In genomic region chr4:135507547-135508350, GRCm38 (mm10) we compare ENCODE assay signal across 7 mouse cellular contexts. TPM values are rescaled to one million over a fixed set of nuclear protein-coding genes. Genes with fewer than 3 reads are reported as not detected.
DNase-seq lines count a peak whose midpoint lies in the region; ATAC-seq and TF ChIP-seq lines count a peak whose summit lies in the region.

No protein-coding gene starts in this region.

- H3K36me3 ChIP-seq in ES-Bruce4 (ENCODE audit: control insufficient read depth, insufficient read depth, low read length, poor library complexity, severe bottlenecking): no peaks in the 10 kb centered on the region
- H3K36me3 ChIP-seq in forebrain, embryonic 11.5 days (ENCODE audit: control insufficient read depth, insufficient read depth, low read length): no peaks in the 10 kb centered on the region
- no peaks in the 10 kb centered on the region for H3K36me3 ChIP-seq in hindbrain, embryonic 16.5 days (ENCODE audit: control insufficient read depth, insufficient read depth, low read length)
- no peaks in the 10 kb centered on the region for H3K36me3 ChIP-seq in limb, embryonic 11.5 days (ENCODE audit: control insufficient read depth, insufficient read depth, low read length)
- no peaks in the 10 kb centered on the region for H3K36me3 ChIP-seq in midbrain, embryonic 12.5 days
- no peaks in the 10 kb centered on the region for H3K36me3 ChIP-seq in stomach, embryonic 14.5 days (ENCODE audit: control insufficient read depth, insufficient read depth, low read length)

- H3K4me1 ChIP-seq in ES-Bruce4 (ENCODE audit: control insufficient read depth, insufficient read depth, low read length): peaks cover 7% of the 10 kb centered on the region
- peaks cover 4% of the 10 kb centered on the region; the same call in 1 of the 2 replicates for H3K4me1 ChIP-seq in forebrain, embryonic 11.5 days (replicated peaks; ENCODE audit: control insufficient read depth, insufficient read depth, low read length)
- H3K4me1 ChIP-seq in hindbrain, embryonic 16.5 days (ENCODE audit: control insufficient read depth, insufficient read depth, low read depth, low read length): no peaks in the 10 kb centered on the region; the same call in 1 of the 2 replicates
- H3K4me1 ChIP-seq in limb, embryonic 11.5 days (ENCODE audit: control insufficient read depth, insufficient read depth, low read length): no peaks in the 10 kb centered on the region
- peaks cover 11% of the 10 kb centered on the region; the same call in 1 of the 2 replicates for H3K4me1 ChIP-seq in midbrain, embryonic 12.5 days
- H3K4me1 ChIP-seq in stomach, embryonic 14.5 days (ENCODE audit: control insufficient read depth, insufficient read depth, low read length): peaks cover 9% of the 10 kb centered on the region; the same call in 1 of the 2 replicates

- no peaks in the 10 kb centered on the region for H3K27me3 ChIP-seq in ES-Bruce4 (ENCODE audit: control insufficient read depth, insufficient read depth, low read length, poor library complexity, severe bottlenecking)
- no peaks in the 10 kb centered on the region for H3K27me3 ChIP-seq in forebrain, embryonic 11.5 days (ENCODE audit: control insufficient read depth, insufficient read depth, low read length)
- no peaks in the 10 kb centered on the region for H3K27me3 ChIP-seq in hindbrain, embryonic 16.5 days (replicated peaks; ENCODE audit: control insufficient read depth, insufficient read depth, low read length)
- H3K27me3 ChIP-seq in limb, embryonic 11.5 days (ENCODE audit: control insufficient read depth, insufficient read depth, low read length): no peaks in the 10 kb centered on the region
- H3K27me3 ChIP-seq in midbrain, embryonic 12.5 days: peaks cover 33% of the 10 kb centered on the region
- no peaks in the 10 kb centered on the region for H3K27me3 ChIP-seq in stomach, embryonic 14.5 days (ENCODE audit: control insufficient read depth, insufficient read depth, low read length)

- no peak for TF ChIP-seq POLR2A in ES-Bruce4 (IDR thresholded peaks at IDR 0.05; ENCODE audit: insufficient read depth, low read length)

- peak overlapping the region; percentile 46 for H3K4me2 ChIP-seq in forebrain, embryonic 11.5 days (ENCODE audit: low read depth, low read length, severe bottlenecking)
- H3K4me2 ChIP-seq in hindbrain, embryonic 16.5 days (ENCODE audit: low read length): peak overlapping the region; percentile 64
- peak overlapping the region; percentile 29 for H3K4me2 ChIP-seq in limb, embryonic 11.5 days (ENCODE audit: low read depth, severe bottlenecking)
- H3K4me2 ChIP-seq in midbrain, embryonic 12.5 days (replicated peaks): peak overlapping the region; percentile 45
- peak overlapping the region; percentile 42 for H3K4me2 ChIP-seq in stomach, embryonic 14.5 days (replicated peaks; ENCODE audit: low read depth, low read length)

- no peak for TF ChIP-seq CTCF in ES-Bruce4 (IDR thresholded peaks at IDR 0.05; ENCODE audit: low read depth, low read length)

- peak; percentile 61; the same call in 1 of the 2 replicates for ATAC-seq in forebrain, embryonic 11.5 days (replicated peaks; ENCODE audit: low FRiP score)
- ATAC-seq in hindbrain, embryonic 16.5 days: peak; percentile 92
- ATAC-seq in limb, embryonic 11.5 days (ENCODE audit: insufficient number of reproducible peaks, low FRiP score, low TSS enrichment, low read depth): no peak
- no peak for ATAC-seq in midbrain, embryonic 12.5 days (ENCODE audit: low FRiP score, low read depth)
- no peak for ATAC-seq in stomach, embryonic 14.5 days (ENCODE audit: insufficient number of reproducible peaks, insufficient read depth, low FRiP score, low read depth)

- no peaks in the 10 kb centered on the region for H3K9me3 ChIP-seq in ES-Bruce4 (replicated peaks; ENCODE audit: control insufficient read depth, insufficient read depth, low read length, poor library complexity, severe bottlenecking)
- no peaks in the 10 kb centered on the region for H3K9me3 ChIP-seq in forebrain, embryonic 11.5 days (ENCODE audit: control insufficient read depth, low read length)
- no peaks in the 10 kb centered on the region for H3K9me3 ChIP-seq in hindbrain, embryonic 16.5 days (ENCODE audit: control insufficient read depth, low read length)
- H3K9me3 ChIP-seq in limb, embryonic 11.5 days (ENCODE audit: control insufficient read depth, low read length): no peaks in the 10 kb centered on the region
- H3K9me3 ChIP-seq in midbrain, embryonic 12.5 days: no peaks in the 10 kb centered on the region
- no peaks in the 10 kb centered on the region for H3K9me3 ChIP-seq in stomach, embryonic 14.5 days (ENCODE audit: control insufficient read depth, low read depth, low read length)

- peak; percentile 35 for DNase-seq in T-cell, adult 2 months (ENCODE audit: low spot score)
- peak; percentile 81 for DNase-seq in forebrain, embryonic 11.5 days (ENCODE audit: low spot score)
- peak; percentile 72 for DNase-seq in limb, embryonic 11.5 days (ENCODE audit: low spot score)

- no peak overlapping the region for H3K27ac ChIP-seq in ES-Bruce4 (ENCODE audit: insufficient read depth, low read length)
- no peak overlapping the region for H3K27ac ChIP-seq in forebrain, embryonic 11.5 days (ENCODE audit: low read depth, low read length)
- H3K27ac ChIP-seq in hindbrain, embryonic 16.5 days (ENCODE audit: low read depth, low read length): peak overlapping the region; percentile 57
- no peak overlapping the region for H3K27ac ChIP-seq in limb, embryonic 11.5 days (replicated peaks; ENCODE audit: low read depth, low read length)
- H3K27ac ChIP-seq in midbrain, embryonic 12.5 days (replicated peaks): no peak overlapping the region
- no peak overlapping the region for H3K27ac ChIP-seq in stomach, embryonic 14.5 days (ENCODE audit: low read length)

- WGBS in forebrain, embryonic 11.5 days: 14% methylated on average over 22 of the region's 22 CpGs
- 13% methylated on average over 22 of the region's 22 CpGs for WGBS in hindbrain, embryonic 16.5 days
- WGBS in limb, embryonic 11.5 days: 15% methylated on average over 22 of the region's 22 CpGs
- WGBS in midbrain, embryonic 12.5 days: 17% methylated on average over 22 of the region's 22 CpGs
- 10% methylated on average over 22 of the region's 22 CpGs for WGBS in stomach, embryonic 14.5 days

- TF ChIP-seq EP300 in ES-Bruce4 (IDR thresholded peaks at IDR 0.05; ENCODE audit: insufficient read depth, low read depth, low read length): 0 out of 2 replicates have a peak, but pooled peaks have one; percentile 44

- 0 out of 2 replicates have a peak overlapping the region, but pooled peaks have one; percentile 19 for H3K9ac ChIP-seq in ES-Bruce4 (ENCODE audit: low read depth, poor library complexity, severe bottlenecking)
- peak overlapping the region; percentile 29; the same call in 1 of the 2 replicates for H3K9ac ChIP-seq in forebrain, embryonic 11.5 days (ENCODE audit: low read length)
- H3K9ac ChIP-seq in hindbrain, embryonic 16.5 days (ENCODE audit: low read depth, low read length): peak overlapping the region; percentile 55
- no peak overlapping the region for H3K9ac ChIP-seq in limb, embryonic 11.5 days (ENCODE audit: low read length)
- H3K9ac ChIP-seq in midbrain, embryonic 12.5 days (replicated peaks): 0 out of 2 replicates have a peak overlapping the region, but pooled peaks have one; percentile 11
- no peak overlapping the region for H3K9ac ChIP-seq in stomach, embryonic 14.5 days (replicated peaks; ENCODE audit: low read depth, low read length)

- peak overlapping the region; percentile 26 for H3K4me3 ChIP-seq in ES-Bruce4 (ENCODE audit: low read depth, low read length)
- peak overlapping the region; percentile 17; the same call in 1 of the 2 replicates for H3K4me3 ChIP-seq in forebrain, embryonic 11.5 days (ENCODE audit: low read depth, low read length)
- H3K4me3 ChIP-seq in hindbrain, embryonic 16.5 days (ENCODE audit: low read length): peak overlapping the region; percentile 34
- peak overlapping the region; percentile 16; the same call in 1 of the 2 replicates for H3K4me3 ChIP-seq in limb, embryonic 11.5 days (ENCODE audit: low read depth, low read length)
- peak overlapping the region; percentile 16 for H3K4me3 ChIP-seq in midbrain, embryonic 12.5 days
- H3K4me3 ChIP-seq in stomach, embryonic 14.5 days (ENCODE audit: low read depth, low read length): peak overlapping the region; percentile 8; the same call in 1 of the 2 replicates

RNA-seq across cellular contexts. Expression of gene Nipal3, which starts 12.9 kb away (rescaled TPM):
- polyA plus RNA-seq in ES-Bruce4 (2011; ENCODE audit: insufficient read depth, insufficient read length, low read depth, missing spikeins): 12.7 and 17.5 TPM in 2 replicates
- 3.0 and 3.2 TPM in 2 replicates for polyA plus RNA-seq in forebrain, embryonic 11.5 days (2014; fragmentation: Nextera tagmentation; extraction: Ambion mirVana)
- 6.8 and 10.7 TPM in 2 replicates for polyA plus RNA-seq in hindbrain, embryonic 16.5 days (2015; fragmentation: Nextera tagmentation; extraction: Ambion mirVana)
- polyA plus RNA-seq in limb, embryonic 11.5 days (2014; fragmentation: Nextera tagmentation; extraction: Ambion mirVana): 2.1 and 2.6 TPM in 2 replicates
- 3.4 and 3.7 TPM in 2 replicates for polyA plus RNA-seq in midbrain, embryonic 12.5 days (2016; fragmentation: Nextera tagmentation; extraction: Ambion mirVana)
- polyA plus RNA-seq in stomach, embryonic 14.5 days (2014; fragmentation: Nextera tagmentation; extraction: Ambion mirVana): 5.9 and 7.4 TPM in 2 replicates

RNA-seq across cellular contexts. Expression of gene Stpg1, which starts 13.2 kb away (rescaled TPM):
- 0.79 and 1.8 TPM in 2 replicates for polyA plus RNA-seq in ES-Bruce4 (2011; ENCODE audit: insufficient read depth, insufficient read length, low read depth, missing spikeins)
- 0.35 and 0.44 TPM in 2 replicates for polyA plus RNA-seq in forebrain, embryonic 11.5 days (2014; fragmentation: Nextera tagmentation; extraction: Ambion mirVana)
- 0.39 and 0.41 TPM in 2 replicates for polyA plus RNA-seq in hindbrain, embryonic 16.5 days (2015; fragmentation: Nextera tagmentation; extraction: Ambion mirVana)
- polyA plus RNA-seq in limb, embryonic 11.5 days (2014; fragmentation: Nextera tagmentation; extraction: Ambion mirVana): 0.13 TPM in 1 of 2 replicates, not detected in the other
- polyA plus RNA-seq in midbrain, embryonic 12.5 days (2016; fragmentation: Nextera tagmentation; extraction: Ambion mirVana): 1.2 and 1.7 TPM in 2 replicates
- polyA plus RNA-seq in stomach, embryonic 14.5 days (2014; fragmentation: Nextera tagmentation; extraction: Ambion mirVana): 0.39 TPM in 1 of 2 replicates, not detected in the other

Comparison
In these comparisons a context has a peak if more than half of its experiments do, and no peak if none do; other contexts are left out.
1. H3K9ac ChIP-seq: peak in ES-Bruce4 (single experiment), forebrain, embryonic 11.5 days (single experiment), hindbrain, embryonic 16.5 days (single experiment) and midbrain, embryonic 12.5 days (single experiment); none in limb, embryonic 11.5 days (single experiment) and stomach, embryonic 14.5 days (single experiment).
2. ATAC-seq: peak in forebrain, embryonic 11.5 days (single experiment) and hindbrain, embryonic 16.5 days (single experiment); none in limb, embryonic 11.5 days (single experiment), midbrain, embryonic 12.5 days (single experiment) and stomach, embryonic 14.5 days (single experiment).
3. Peak in every context shown above with its lines, with median percentiles within 50 percentile points of each other: H3K4me3 ChIP-seq, DNase-seq and H3K4me2 ChIP-seq.